Mouse (Mus musculus): ENCODE measurements around the gene Plekhj1.

Gene Plekhj1

GRCm38 (mm10) chr10:80748609-80749008 lies 49.8 kb downstream of the Plekhj1 start:
- DNase-seq (ENCODE audit: low spot score in 2 of 2): no peak

DNA sequence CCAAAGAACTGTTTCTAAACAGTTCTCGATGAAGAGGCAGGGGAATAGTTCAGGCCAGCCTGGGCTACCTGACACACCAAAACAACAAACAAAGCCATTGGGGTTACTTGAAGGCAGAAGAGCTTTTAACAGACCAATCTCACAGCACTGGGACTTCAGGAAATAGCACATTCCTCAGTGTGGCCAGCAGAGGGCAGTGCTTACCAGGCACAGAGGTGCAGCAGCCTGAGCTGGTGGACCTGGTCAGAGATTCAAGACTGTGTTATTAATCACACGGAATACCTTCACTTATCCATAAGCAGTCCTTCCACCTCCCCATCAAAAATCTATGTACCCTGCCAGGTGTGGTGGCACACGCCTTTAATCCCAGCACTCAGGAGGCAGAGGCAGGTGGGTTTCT lies 51.0 kb downstream of the Plekhj1 start:
- peak; percentile 74 to 83 for DNase-seq (ENCODE audit: low spot score in 2 of 2)
